Mouse (Mus musculus) C2C12 (cell line): ENCODE measurements around the gene Atp6v1g1. TPM values are rescaled to one million over a fixed set of nuclear protein-coding genes. Genes with fewer than 3 reads are reported as not detected.

Source experiments
- H3K27me3 ChIP-seq: one replicate; pipeline ENCODE4 v1.6.1; 2011; ENCODE audit not compliant: control insufficient read depth, insufficient read depth, insufficient read length
- H3K36me3 ChIP-seq: one replicate; pipeline ENCODE4 v1.6.1; 2011; ENCODE audit not compliant: control insufficient read depth, insufficient read depth
- H3K4me3 ChIP-seq: one replicate; pipeline ENCODE4 v1.5.1; 2011; ENCODE audit warnings: mild to moderate bottlenecking, control low read depth; ENCODE audit not compliant: poor library complexity, insufficient read depth, severe bottlenecking
- H3K79me2 ChIP-seq: one replicate; pipeline ENCODE4 v1.6.1; 2011; ENCODE audit not compliant: control insufficient read depth, insufficient read depth
- H3K79me3 ChIP-seq: one replicate; pipeline ENCODE4 v1.6.1; 2011; ENCODE audit warnings: low read depth, control low read depth
- H3ac ChIP-seq: one replicate; pipeline ENCODE3; 2011; ENCODE audit warnings: low read depth; ENCODE audit not compliant: control insufficient read depth, insufficient read length
- CEBPB ChIP-seq: IDR thresholded peaks from one replicate; pipeline ENCODE4 v1.6.1; 2011; ENCODE audit warnings: low read depth, mild to moderate bottlenecking, control low read depth, moderate library complexity
- CTCF ChIP-seq: IDR thresholded peaks from one replicate; pipeline ENCODE4 v1.5.1; 2011; ENCODE audit not compliant: control insufficient read depth, insufficient read depth, insufficient read length
- FOSL1 ChIP-seq: IDR thresholded peaks from one replicate; pipeline ENCODE4 v1.8.0; 2011; ENCODE audit warnings: mild to moderate bottlenecking, low read length; ENCODE audit not compliant: poor library complexity, insufficient read depth, severe bottlenecking
- MAX ChIP-seq: IDR thresholded peaks from one replicate; pipeline ENCODE4 v1.6.1; 2011; ENCODE audit warnings: mild to moderate bottlenecking, control low read depth
- MYOD1 ChIP-seq: IDR thresholded peaks from one replicate; pipeline ENCODE4 v1.6.1; 2011; ENCODE audit warnings: low read depth; ENCODE audit not compliant: control insufficient read depth, insufficient read length
- MYOG ChIP-seq: IDR thresholded peaks from one replicate; pipeline ENCODE4 v1.6.1; 2011; ENCODE audit not compliant: control insufficient read depth, insufficient read length; ENCODE audit errors: extremely low read depth
- USF1 ChIP-seq: IDR thresholded peaks from one replicate; pipeline ENCODE4 v1.6.1; 2011; ENCODE audit warnings: low read depth, mild to moderate bottlenecking, control low read depth, moderate library complexity
- polyA plus RNA-seq: library from polyadenylated mRNA; unstranded; fragments of >200 nt; fragmentation: generic; extraction: Trizol; gene quantifications from one replicate; pipeline ENCODE4 v1.2.1, GENCODE M21; 2012; ENCODE audit warnings: missing spikeins

The Atp6v1g1 gene
- polyA plus RNA-seq, 1 experiment, result 335 TPM

GRCm38 (mm10) chr4:63589987-63590386, 45.4 kb downstream of the Atp6v1g1 start:
- Histone ChIP-seq H3ac (no peak overlapping the region), H3K36me3 (no peaks in the 10 kb centered on the region), H3K79me2 (no peaks in the 10 kb centered on the region), H3K79me3 (no peaks in the 10 kb centered on the region), H3K27me3 (no peaks in the 10 kb centered on the region), H3K4me3 (no peak overlapping the region)
- no peak for TF ChIP-seq CEBPB
- no peak for TF ChIP-seq MYOD1
- TF ChIP-seq FOSL1, result no peak
- TF ChIP-seq MAX, result no peak
- TF ChIP-seq MYOG, result no peak
- TF ChIP-seq USF1, result no peak
- no peak for TF ChIP-seq CTCF

- Histone ChIP-seq H3K4me3 (no peak overlapping the region), H3K79me3 (no peaks in the 10 kb centered on the region), H3ac (no peak overlapping the region), H3K36me3 (no peaks in the 10 kb centered on the region), H3K27me3 (no peaks in the 10 kb centered on the region), H3K79me2 (no peaks in the 10 kb centered on the region)
- TF ChIP-seq USF1 (no peak), MYOG (no peak), FOSL1 (no peak), MAX (no peak), CTCF (no peak), CEBPB (no peak), MYOD1 (no peak)
These were observed 46.0 kb downstream of the Atp6v1g1 start for GRCm38 (mm10) chr4:63590538-63590937.

- H3K36me3 ChIP-seq, result no peaks in the 10 kb centered on the region
- no peak overlapping the region for H3ac ChIP-seq
- H3K4me3 ChIP-seq, result no peak overlapping the region
- TF ChIP-seq CEBPB (no peak), MAX (no peak), CTCF (no peak), MYOD1 (no peak), MYOG (no peak), FOSL1 (no peak), USF1 (no peak)
- no peaks in the 10 kb centered on the region for H3K79me3 ChIP-seq
- H3K27me3 ChIP-seq, result no peaks in the 10 kb centered on the region
- no peaks in the 10 kb centered on the region for H3K79me2 ChIP-seq
These were observed 50.0 kb downstream of the Atp6v1g1 start for GRCm38 (mm10) chr4:63594459-63595110.

GRCm38 (mm10) chr4:63595259-63595658, 50.7 kb downstream of the Atp6v1g1 start:
- Histone ChIP-seq H3K4me3 (no peak overlapping the region), H3K79me2 (no peaks in the 10 kb centered on the region), H3K27me3 (no peaks in the 10 kb centered on the region), H3K79me3 (no peaks in the 10 kb centered on the region), H3K36me3 (no peaks in the 10 kb centered on the region), H3ac (no peak overlapping the region)
- TF ChIP-seq MAX (no peak), FOSL1 (no peak), MYOD1 (no peak)

- Histone ChIP-seq H3K79me2 (no peaks in the 10 kb centered on the region), H3ac (no peak overlapping the region), H3K36me3 (no peaks in the 10 kb centered on the region), H3K4me3 (no peak overlapping the region), H3K27me3 (no peaks in the 10 kb centered on the region), H3K79me3 (no peaks in the 10 kb centered on the region)
- TF ChIP-seq MYOD1, result no peak
- TF ChIP-seq USF1, result no peak
- no peak for TF ChIP-seq MAX
- no peak for TF ChIP-seq CTCF
- TF ChIP-seq FOSL1, result no peak
- TF ChIP-seq CEBPB, result no peak
- TF ChIP-seq MYOG, result no peak
These were observed 51.4 kb downstream of the Atp6v1g1 start for GRCm38 (mm10) chr4:63596010-63596409.

Other genes starting within 250 kb of the Atp6v1g1 start
- 0.05 TPM for gene Orm1, start 200.2 kb upstream of the Atp6v1g1 start, polyA plus RNA-seq
- not detected for gene Orm3, start 188.6 kb upstream of the Atp6v1g1 start, polyA plus RNA-seq
- not detected for gene Orm2, start 182.3 kb upstream of the Atp6v1g1 start, polyA plus RNA-seq
- 1.3 TPM for gene Akna, start 141.4 kb upstream of the Atp6v1g1 start, polyA plus RNA-seq
- gene Whrn, start 48.8 kb upstream of the Atp6v1g1 start, polyA plus RNA-seq, result 28.9 TPM
- gene Tmem268, start 14.0 kb downstream of the Atp6v1g1 start, polyA plus RNA-seq, result 19.5 TPM
- not detected for gene Gm11213, start 60.5 kb downstream of the Atp6v1g1 start, polyA plus RNA-seq
- not detected for gene Tex48, start 77.7 kb downstream of the Atp6v1g1 start, polyA plus RNA-seq
- not detected for gene Gm11214, start 118.6 kb downstream of the Atp6v1g1 start, polyA plus RNA-seq
- 0.06 TPM for gene Tnfsf15, start 200.3 kb downstream of the Atp6v1g1 start, polyA plus RNA-seq